Mouse (Mus musculus): ENCODE results near the gene Atp2b4. TPM values are rescaled to one million over a fixed set of nuclear protein-coding genes. Genes with fewer than 3 reads are reported as not detected.
A peak's percentile ranks its signal among the peaks of the same experiment; 100 is the strongest.

Atp2b4 gene
- polyA plus RNA-seq, 1 experiment = 22.8 TPM

GRCm38 (mm10) chr1:133745078-133745495, 55.8 kb downstream of the Atp2b4 start:
- no peaks in the 10 kb centered on the region for H3K27me3 ChIP-seq (ENCODE audit: control insufficient read depth, insufficient read depth, low read length)
- no peak overlapping the region for H3K4me3 ChIP-seq (ENCODE audit: control insufficient read depth, low read depth, low read length)
- H3K27ac ChIP-seq (ENCODE audit: control insufficient read depth, insufficient read depth, low read depth, low read length) = no peak overlapping the region
- TF ChIP-seq POLR2A (IDR thresholded peaks at IDR 0.05; ENCODE audit: control insufficient read depth, low read depth, low read length) (no peak), CTCF (IDR thresholded peaks at IDR 0.05; ENCODE audit: control insufficient read depth, insufficient read depth, insufficient replicate concordance, low read depth, low read length) (no peak)
- peaks cover 8% of the 10 kb centered on the region for H3K4me1 ChIP-seq (ENCODE audit: control insufficient read depth, insufficient read depth, low read length)
- H3K36me3 ChIP-seq (ENCODE audit: control insufficient read depth, insufficient read depth, low read length) = no peaks in the 10 kb centered on the region

- Histone ChIP-seq H3K27me3 (ENCODE audit: control insufficient read depth, insufficient read depth, low read length) (no peaks in the 10 kb centered on the region), H3K27ac (ENCODE audit: control insufficient read depth, insufficient read depth, low read depth, low read length) (no peak overlapping the region), H3K4me3 (ENCODE audit: control insufficient read depth, low read depth, low read length) (no peak overlapping the region), H3K36me3 (ENCODE audit: control insufficient read depth, insufficient read depth, low read length) (no peaks in the 10 kb centered on the region), H3K4me1 (ENCODE audit: control insufficient read depth, insufficient read depth, low read length) (peaks cover 8% of the 10 kb centered on the region)
- no peak for TF ChIP-seq CTCF (IDR thresholded peaks at IDR 0.05; ENCODE audit: control insufficient read depth, insufficient read depth, insufficient replicate concordance, low read depth, low read length)
- TF ChIP-seq POLR2A (IDR thresholded peaks at IDR 0.05; ENCODE audit: control insufficient read depth, low read depth, low read length) = no peak
These were observed 56.2 kb downstream of the Atp2b4 start for GRCm38 (mm10) chr1:133744609-133745008.

GRCm38 (mm10) chr1:133742517-133742916, 58.3 kb downstream of the Atp2b4 start:
- H3K27me3 ChIP-seq (ENCODE audit: control insufficient read depth, insufficient read depth, low read length) = no peaks in the 10 kb centered on the region
- peaks cover 8% of the 10 kb centered on the region for H3K4me1 ChIP-seq (ENCODE audit: control insufficient read depth, insufficient read depth, low read length)
- no peak overlapping the region for H3K4me3 ChIP-seq (ENCODE audit: control insufficient read depth, low read depth, low read length)
- no peak for TF ChIP-seq CTCF (IDR thresholded peaks at IDR 0.05; ENCODE audit: control insufficient read depth, insufficient read depth, insufficient replicate concordance, low read depth, low read length)
- no peak for TF ChIP-seq POLR2A (IDR thresholded peaks at IDR 0.05; ENCODE audit: control insufficient read depth, low read depth, low read length)
- no peaks in the 10 kb centered on the region; the same call in 1 of the 2 replicates for H3K36me3 ChIP-seq (ENCODE audit: control insufficient read depth, insufficient read depth, low read length)
- H3K27ac ChIP-seq (ENCODE audit: control insufficient read depth, insufficient read depth, low read depth, low read length) = no peak overlapping the region

GRCm38 (mm10) chr1:133741881-133742434, 58.9 kb downstream of the Atp2b4 start:
- peaks cover 8% of the 10 kb centered on the region for H3K4me1 ChIP-seq (ENCODE audit: control insufficient read depth, insufficient read depth, low read length)
- no peak overlapping the region for H3K4me3 ChIP-seq (ENCODE audit: control insufficient read depth, low read depth, low read length)
- TF ChIP-seq POLR2A (IDR thresholded peaks at IDR 0.05; ENCODE audit: control insufficient read depth, low read depth, low read length) (no peak), CTCF (IDR thresholded peaks at IDR 0.05; ENCODE audit: control insufficient read depth, insufficient read depth, insufficient replicate concordance, low read depth, low read length) (no peak)
- no peak overlapping the region for H3K27ac ChIP-seq (ENCODE audit: control insufficient read depth, insufficient read depth, low read depth, low read length)
- H3K36me3 ChIP-seq (ENCODE audit: control insufficient read depth, insufficient read depth, low read length) = no peaks in the 10 kb centered on the region; the same call in 1 of the 2 replicates
- H3K27me3 ChIP-seq (ENCODE audit: control insufficient read depth, insufficient read depth, low read length) = no peaks in the 10 kb centered on the region

GRCm38 (mm10) chr1:133741171-133741570, 59.7 kb downstream of the Atp2b4 start:
- Histone ChIP-seq H3K4me3 (ENCODE audit: control insufficient read depth, low read depth, low read length) (no peak overlapping the region), H3K4me1 (ENCODE audit: control insufficient read depth, insufficient read depth, low read length) (peaks cover 8% of the 10 kb centered on the region), H3K27me3 (ENCODE audit: control insufficient read depth, insufficient read depth, low read length) (no peaks in the 10 kb centered on the region), H3K36me3 (ENCODE audit: control insufficient read depth, insufficient read depth, low read length) (no peaks in the 10 kb centered on the region; the same call in 1 of the 2 replicates), H3K27ac (ENCODE audit: control insufficient read depth, insufficient read depth, low read depth, low read length) (no peak overlapping the region)
- TF ChIP-seq CTCF (IDR thresholded peaks at IDR 0.05; ENCODE audit: control insufficient read depth, insufficient read depth, insufficient replicate concordance, low read depth, low read length) (no peak), POLR2A (IDR thresholded peaks at IDR 0.05; ENCODE audit: control insufficient read depth, low read depth, low read length) (no peak)

- Histone ChIP-seq H3K36me3 (ENCODE audit: control insufficient read depth, insufficient read depth, low read length) (peaks cover 2% of the 10 kb centered on the region), H3K27me3 (ENCODE audit: control insufficient read depth, insufficient read depth, low read length) (no peaks in the 10 kb centered on the region), H3K4me3 (ENCODE audit: control insufficient read depth, low read depth, low read length) (no peak overlapping the region), H3K27ac (ENCODE audit: control insufficient read depth, insufficient read depth, low read depth, low read length) (no peak overlapping the region), H3K4me1 (ENCODE audit: control insufficient read depth, insufficient read depth, low read length) (no peaks in the 10 kb centered on the region)
- TF ChIP-seq CTCF (IDR thresholded peaks at IDR 0.05; ENCODE audit: control insufficient read depth, insufficient read depth, insufficient replicate concordance, low read depth, low read length) (no peak), POLR2A (IDR thresholded peaks at IDR 0.05; ENCODE audit: control insufficient read depth, low read depth, low read length) (no peak)
These were observed 64.2 kb downstream of the Atp2b4 start for GRCm38 (mm10) chr1:133736664-133737063.

- H3K36me3 ChIP-seq (ENCODE audit: control insufficient read depth, insufficient read depth, low read length) = peaks cover 2% of the 10 kb centered on the region
- H3K4me3 ChIP-seq (ENCODE audit: control insufficient read depth, low read depth, low read length) = no peak overlapping the region
- H3K27me3 ChIP-seq (ENCODE audit: control insufficient read depth, insufficient read depth, low read length) = no peaks in the 10 kb centered on the region
- H3K27ac ChIP-seq (ENCODE audit: control insufficient read depth, insufficient read depth, low read depth, low read length) = no peak overlapping the region
- H3K4me1 ChIP-seq (ENCODE audit: control insufficient read depth, insufficient read depth, low read length) = no peaks in the 10 kb centered on the region
- TF ChIP-seq POLR2A (IDR thresholded peaks at IDR 0.05; ENCODE audit: control insufficient read depth, low read depth, low read length) (no peak), CTCF (IDR thresholded peaks at IDR 0.05; ENCODE audit: control insufficient read depth, insufficient read depth, insufficient replicate concordance, low read depth, low read length) (peak; percentile 58; the same call in 1 of the 2 replicates)
These were observed 64.7 kb downstream of the Atp2b4 start for GRCm38 (mm10) chr1:133735995-133736652.
